Mouse (Mus musculus): ENCODE measurements around the gene Bend3. TPM values are rescaled to one million over a fixed set of nuclear protein-coding genes. Genes with fewer than 3 reads are reported as not detected.
A peak's percentile ranks its signal among the peaks of the same experiment; 100 is the strongest.

The Bend3 gene
- polyA plus RNA-seq, 1 experiment = 0.16 TPM

GRCm38 (mm10) chr10:43475376-43475775 lies 3.3 kb upstream of the Bend3 start:
- TF ChIP-seq GATA1 (IDR thresholded peaks at IDR 0.05; ENCODE audit: low read length) (no peak), TAL1 (IDR thresholded peaks at IDR 0.05; ENCODE audit: low read length) (no peak)
- H3K36me3 ChIP-seq (ENCODE audit: control insufficient read depth) = no peaks in the 10 kb centered on the region
- H3K4me3 ChIP-seq (replicated peaks) = no peak overlapping the region
- H3K4me1 ChIP-seq (ENCODE audit: control insufficient read depth) = peaks cover 29% of the 10 kb centered on the region
- no peaks in the 10 kb centered on the region for H3K9me3 ChIP-seq (ENCODE audit: control insufficient read depth, low read length)
- peaks cover 17% of the 10 kb centered on the region for H3K27me3 ChIP-seq (ENCODE audit: control insufficient read depth)

GRCm38 (mm10) chr10:43477459-43477858 lies 1.2 kb upstream of the Bend3 start:
- H3K27me3 ChIP-seq (ENCODE audit: control insufficient read depth) = peaks cover 17% of the 10 kb centered on the region
- TF ChIP-seq TAL1 (IDR thresholded peaks at IDR 0.05; ENCODE audit: low read length) (no peak), GATA1 (IDR thresholded peaks at IDR 0.05; ENCODE audit: low read length) (no peak)
- peak overlapping the region; percentile 84 for H3K4me3 ChIP-seq (replicated peaks)

GRCm38 (mm10) chr10:43477865-43478681 lies 558 bp upstream of the Bend3 start:
- no peak for TF ChIP-seq GATA1 (IDR thresholded peaks at IDR 0.05; ENCODE audit: low read length)
- TF ChIP-seq TAL1 (IDR thresholded peaks at IDR 0.05; ENCODE audit: low read length) = no peak
- peak overlapping the region; percentile 84 for H3K4me3 ChIP-seq (replicated peaks)
- H3K36me3 ChIP-seq (ENCODE audit: control insufficient read depth) = no peaks in the 10 kb centered on the region
- H3K4me1 ChIP-seq (ENCODE audit: control insufficient read depth) = peaks cover 51% of the 10 kb centered on the region
- peaks cover 17% of the 10 kb centered on the region for H3K27me3 ChIP-seq (ENCODE audit: control insufficient read depth)
- H3K9me3 ChIP-seq (ENCODE audit: control insufficient read depth, low read length) = no peaks in the 10 kb centered on the region

More at GRCm38 (mm10) chr10:43477459-43477858, 1.2 kb upstream of the Bend3 start:
- no peaks in the 10 kb centered on the region for H3K9me3 ChIP-seq (ENCODE audit: control insufficient read depth, low read length)
- H3K4me1 ChIP-seq (ENCODE audit: control insufficient read depth) = peaks cover 50% of the 10 kb centered on the region
- H3K36me3 ChIP-seq (ENCODE audit: control insufficient read depth) = no peaks in the 10 kb centered on the region

GRCm38 (mm10) chr10:43479436-43480157 lies 966 bp downstream of the Bend3 start:
- peaks cover 59% of the 10 kb centered on the region for H3K4me1 ChIP-seq (ENCODE audit: control insufficient read depth)
- H3K27me3 ChIP-seq (ENCODE audit: control insufficient read depth) = peaks cover 17% of the 10 kb centered on the region
- H3K36me3 ChIP-seq (ENCODE audit: control insufficient read depth) = no peaks in the 10 kb centered on the region
- TF ChIP-seq GATA1 (IDR thresholded peaks at IDR 0.05; ENCODE audit: low read length) = no peak
- no peak for TF ChIP-seq TAL1 (IDR thresholded peaks at IDR 0.05; ENCODE audit: low read length)
- peak overlapping the region; percentile 84 for H3K4me3 ChIP-seq (replicated peaks)
- no peaks in the 10 kb centered on the region for H3K9me3 ChIP-seq (ENCODE audit: control insufficient read depth, low read length)

- no peaks in the 10 kb centered on the region for H3K9me3 ChIP-seq (ENCODE audit: control insufficient read depth, low read length)
- H3K36me3 ChIP-seq (ENCODE audit: control insufficient read depth) = no peaks in the 10 kb centered on the region
- peak overlapping the region; percentile 84 for H3K4me3 ChIP-seq (replicated peaks)
- H3K27me3 ChIP-seq (ENCODE audit: control insufficient read depth) = peaks cover 17% of the 10 kb centered on the region
- peaks cover 59% of the 10 kb centered on the region for H3K4me1 ChIP-seq (ENCODE audit: control insufficient read depth)
- TF ChIP-seq GATA1 (IDR thresholded peaks at IDR 0.05; ENCODE audit: low read length) = no peak
- no peak for TF ChIP-seq TAL1 (IDR thresholded peaks at IDR 0.05; ENCODE audit: low read length)
Observed at GRCm38 (mm10) chr10:43480227-43480849, 1.7 kb downstream of the Bend3 start.

DNA sequence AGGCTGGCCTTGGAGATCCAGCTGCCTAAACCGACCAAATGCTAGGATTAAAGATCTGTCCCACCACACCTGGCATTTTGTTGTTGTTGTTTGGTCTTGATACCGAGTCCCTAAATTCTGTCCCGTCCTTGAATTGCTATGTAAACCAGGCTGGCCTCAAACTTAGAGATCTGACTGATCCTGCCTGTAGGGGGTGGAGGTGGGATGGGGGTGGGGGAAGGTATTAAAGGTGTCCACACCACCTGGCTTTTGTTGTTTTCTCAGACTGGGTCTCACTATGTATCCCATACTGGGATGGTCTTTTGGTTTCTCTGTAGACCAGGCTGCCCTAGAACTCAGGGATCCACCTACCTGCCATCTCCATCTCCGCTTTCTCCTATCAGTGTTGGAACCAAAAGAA lies 2.5 kb downstream of the Bend3 start:
- peaks cover 57% of the 10 kb centered on the region for H3K4me1 ChIP-seq (ENCODE audit: control insufficient read depth)
- no peaks in the 10 kb centered on the region for H3K36me3 ChIP-seq (ENCODE audit: control insufficient read depth)
- no peaks in the 10 kb centered on the region for H3K9me3 ChIP-seq (ENCODE audit: control insufficient read depth, low read length)
- H3K4me3 ChIP-seq (replicated peaks) = no peak overlapping the region
- TF ChIP-seq TAL1 (IDR thresholded peaks at IDR 0.05; ENCODE audit: low read length) = no peak
- TF ChIP-seq GATA1 (IDR thresholded peaks at IDR 0.05; ENCODE audit: low read length) = no peak
- peaks cover 17% of the 10 kb centered on the region for H3K27me3 ChIP-seq (ENCODE audit: control insufficient read depth)

- Histone ChIP-seq H3K9me3 (ENCODE audit: control insufficient read depth, low read length) (no peaks in the 10 kb centered on the region), H3K36me3 (ENCODE audit: control insufficient read depth) (no peaks in the 10 kb centered on the region), H3K27me3 (ENCODE audit: control insufficient read depth) (peaks cover 17% of the 10 kb centered on the region), H3K4me1 (ENCODE audit: control insufficient read depth) (peaks cover 57% of the 10 kb centered on the region), H3K4me3 (replicated peaks) (no peak overlapping the region)
- TF ChIP-seq TAL1 (IDR thresholded peaks at IDR 0.05; ENCODE audit: low read length) (no peak), GATA1 (IDR thresholded peaks at IDR 0.05; ENCODE audit: low read length) (no peak)
Observed at GRCm38 (mm10) chr10:43482021-43482420, 3.4 kb downstream of the Bend3 start.

DNA sequence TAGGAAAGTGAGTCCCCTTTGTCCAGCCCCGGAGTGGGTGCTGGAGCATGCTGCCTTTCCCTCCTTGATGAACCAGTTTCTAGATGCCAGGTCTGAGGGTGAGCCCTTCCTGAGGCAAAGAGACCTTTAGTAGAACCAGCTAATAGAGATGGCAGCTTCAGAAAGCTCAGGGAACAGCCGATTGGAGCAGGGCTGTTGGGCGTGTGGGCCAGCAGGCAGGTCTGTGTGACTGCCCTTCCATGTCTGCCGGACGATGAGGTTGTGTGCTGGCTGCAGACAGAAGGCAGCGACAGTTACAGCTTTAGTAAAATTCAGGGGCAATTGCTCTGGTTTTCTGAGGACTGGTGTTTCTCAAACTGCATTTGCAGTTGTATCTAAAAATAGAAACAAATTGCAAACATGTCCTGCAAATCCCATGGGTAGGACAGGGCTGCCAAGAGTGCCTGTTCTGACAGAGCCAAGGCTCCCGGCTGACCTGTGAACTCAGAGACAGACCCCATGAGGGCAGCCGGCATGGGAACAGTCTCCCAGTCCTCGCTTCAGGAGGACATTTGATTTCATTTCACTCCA lies 4.9 kb downstream of the Bend3 start:
- peaks cover 45% of the 10 kb centered on the region for H3K4me1 ChIP-seq (ENCODE audit: control insufficient read depth)
- no peaks in the 10 kb centered on the region for H3K9me3 ChIP-seq (ENCODE audit: control insufficient read depth, low read length)

More for the DNA sequence above, 4.9 kb downstream of the Bend3 start:
- H3K27me3 ChIP-seq (ENCODE audit: control insufficient read depth) = peaks cover 2% of the 10 kb centered on the region
- no peaks in the 10 kb centered on the region for H3K36me3 ChIP-seq (ENCODE audit: control insufficient read depth)
- H3K4me3 ChIP-seq (replicated peaks) = no peak overlapping the region
- TF ChIP-seq GATA1 (IDR thresholded peaks at IDR 0.05; ENCODE audit: low read length) (no peak), TAL1 (IDR thresholded peaks at IDR 0.05; ENCODE audit: low read length) (no peak)

Measured in erythroblast, embryonic 14.5 days (primary cell).